Mouse (Mus musculus): ENCODE data around the gene Tns1. TPM values are rescaled to one million over a fixed set of nuclear protein-coding genes. Genes with fewer than 3 reads are reported as not detected.

The Tns1 gene
- total and polyA plus RNA-seq, 3 experiments, result 0.11 TPM; not detected in 2

- Histone ChIP-seq H3K9me3 (replicated peaks; ENCODE audit: insufficient read depth, low read length) (no peaks in the 10 kb centered on the region), H3K9ac (ENCODE audit: control insufficient read depth, low read depth, low read length, poor library complexity, severe bottlenecking) (no peak overlapping the region), H3K4me1 (ENCODE audit: control insufficient read depth in 1 of 2, insufficient read depth in 2 of 2, low read length in 2 of 2) (no peaks in the 10 kb centered on the region), H3K36me3 (ENCODE audit: control insufficient read depth in 1 of 2, insufficient read depth in 2 of 2, low read length in 2 of 2) (no peaks in the 10 kb centered on the region), H3K27me3 (ENCODE audit: control insufficient read depth in 1 of 2, insufficient read depth in 2 of 2, low read length in 2 of 2) (no peaks in the 10 kb centered on the region; a peak in 1 of 4 replicates), H3K79me2 (ENCODE audit: control insufficient read depth, insufficient read depth, low read length, poor library complexity) (no peaks in the 10 kb centered on the region), H3K4me3 (ENCODE audit: control insufficient read depth in 1 of 2, insufficient read depth in 1 of 2, low read depth in 2 of 2, low read length in 2 of 2) (no peak overlapping the region), H3K27ac (ENCODE audit: control insufficient read depth, low read depth, low read length) (no peak overlapping the region)
- no peak for DNase-seq (ENCODE audit: low read depth, low spot score)
- TF ChIP-seq TAL1 (IDR thresholded peaks at IDR 0.05; ENCODE audit: low read length) (no peak), NRF1 (IDR thresholded peaks at IDR 0.05; ENCODE audit: insufficient read depth, low read depth, low read length, poor library complexity, severe bottlenecking) (no peak), EP300 (IDR thresholded peaks at IDR 0.05; ENCODE audit: low read depth in 1 of 2, low read length in 2 of 2) (no peak), ELF1 (IDR thresholded peaks at IDR 0.05; ENCODE audit: low read depth, low read length) (no peak), POLR2AphosphoS2 (IDR thresholded peaks at IDR 0.05; ENCODE audit: low read length) (no peak), UBTF (IDR thresholded peaks at IDR 0.05; ENCODE audit: borderline replicate concordance, insufficient read depth, low read depth, low read length) (no peak)
Measured at GRCm38 (mm10) chr1:74088569-74088968, 35.7 kb downstream of the Tns1 start.

- H3K4me3 ChIP-seq (ENCODE audit: control insufficient read depth in 1 of 2, insufficient read depth in 1 of 2, low read depth in 2 of 2, low read length in 2 of 2), result no peak overlapping the region
- H3K27ac ChIP-seq (ENCODE audit: control insufficient read depth, low read depth, low read length), result no peak overlapping the region
- DNase-seq (ENCODE audit: low read depth, low spot score), result no peak
- H3K27me3 ChIP-seq (ENCODE audit: control insufficient read depth in 1 of 2, insufficient read depth in 2 of 2, low read length in 2 of 2), result no peaks in the 10 kb centered on the region; a peak in 1 of 4 replicates
- H3K36me3 ChIP-seq (ENCODE audit: control insufficient read depth in 1 of 2, insufficient read depth in 2 of 2, low read length in 2 of 2), result no peaks in the 10 kb centered on the region
- no peak overlapping the region for H3K9ac ChIP-seq (ENCODE audit: control insufficient read depth, low read depth, low read length, poor library complexity, severe bottlenecking)
- no peaks in the 10 kb centered on the region for H3K4me1 ChIP-seq (ENCODE audit: control insufficient read depth in 1 of 2, insufficient read depth in 2 of 2, low read length in 2 of 2)
- no peak for TF ChIP-seq GABPA (IDR thresholded peaks at IDR 0.05; ENCODE audit: low read depth, low read length)
- no peak for TF ChIP-seq NRF1 (IDR thresholded peaks at IDR 0.05; ENCODE audit: insufficient read depth, low read depth, low read length, poor library complexity, severe bottlenecking)
- TF ChIP-seq SMC3 (IDR thresholded peaks at IDR 0.05; ENCODE audit: low read depth, low read length), result no peak
- TF ChIP-seq CTCF (IDR thresholded peaks at IDR 0.05 in 2 of 3, conservative IDR thresholded peaks at IDR 0.05 in 1 of 3; ENCODE audit: control insufficient read depth in 1 of 3, insufficient read depth in 1 of 3, low read depth in 2 of 3, low read length in 3 of 3, poor library complexity in 1 of 3, severe bottlenecking in 1 of 3), result no peak
- TF ChIP-seq ZKSCAN1 (IDR thresholded peaks at IDR 0.05; ENCODE audit: low read depth, low read length), result no peak
- no peak for TF ChIP-seq MAX (IDR thresholded peaks at IDR 0.05; ENCODE audit: low read length)
- TF ChIP-seq ZNF384 (IDR thresholded peaks at IDR 0.05; ENCODE audit: low read depth, low read length), result no peak
- no peak for TF ChIP-seq USF2 (IDR thresholded peaks at IDR 0.05; ENCODE audit: borderline replicate concordance in 1 of 2, insufficient read depth in 1 of 2, low read depth in 1 of 2, low read length in 2 of 2)
- TF ChIP-seq CHD2 (IDR thresholded peaks at IDR 0.05; ENCODE audit: low read length), result no peak
- no peak for TF ChIP-seq HCFC1 (IDR thresholded peaks at IDR 0.05; ENCODE audit: low read depth, low read length)
- no peak for TF ChIP-seq MXI1 (IDR thresholded peaks at IDR 0.05; ENCODE audit: low read depth, low read length)
- TF ChIP-seq MEF2A (IDR thresholded peaks at IDR 0.05; ENCODE audit: extremely low read depth, insufficient replicate concordance, low read depth, low read length, poor library complexity, severe bottlenecking), result no peak
- no peak for TF ChIP-seq E2F4 (IDR thresholded peaks at IDR 0.05; ENCODE audit: borderline replicate concordance, low read depth, low read length)
- no peak for TF ChIP-seq NELFE (IDR thresholded peaks at IDR 0.05; ENCODE audit: low read depth, low read length)
- no peak for TF ChIP-seq TCF12 (IDR thresholded peaks at IDR 0.05; ENCODE audit: low read depth, low read length)
- TF ChIP-seq SIN3A (IDR thresholded peaks at IDR 0.05; ENCODE audit: low read length), result no peak
- no peaks in the 10 kb centered on the region for H3K9me3 ChIP-seq (replicated peaks; ENCODE audit: insufficient read depth, low read length)
- H3K79me2 ChIP-seq (ENCODE audit: control insufficient read depth, insufficient read depth, low read length, poor library complexity), result no peaks in the 10 kb centered on the region
Measured at GRCm38 (mm10) chr1:74085566-74085965, 38.7 kb downstream of the Tns1 start.
